Mouse (Mus musculus): ENCODE results near the gene Dao. TPM values are rescaled to one million over a fixed set of nuclear protein-coding genes. Genes with fewer than 3 reads are reported as not detected.
A peak's percentile ranks its signal among the peaks of the same experiment; 100 is the strongest.

Gene Dao
- polyA plus RNA-seq, 1 experiment from 2014 or later = not detected

- Histone ChIP-seq H3K9me3 (replicated peaks) (no peaks in the 10 kb centered on the region), H3K27me3 (ENCODE audit: low read depth, poor library complexity, severe bottlenecking) (peaks cover 14% of the 10 kb centered on the region; the same call in 1 of the 2 replicates), H3K4me1 (peaks cover 20% of the 10 kb centered on the region), H3K27ac (replicated peaks) (no peak overlapping the region), H3K36me3 (no peaks in the 10 kb centered on the region), H3K4me3 (no peak overlapping the region)
- WGBS = 76% methylated on average over 1 of the region's 1 CpGs
- no peak for DNase-seq (ENCODE audit: low spot score)
These were observed 37.4 kb downstream of the Dao start for GRCm38 (mm10) chr5:114040911-114041310.

GRCm38 (mm10) chr5:114041327-114041930 is 37.9 kb downstream of the Dao start:
- H3K27ac ChIP-seq (replicated peaks) = no peak overlapping the region
- peaks cover 15% of the 10 kb centered on the region for H3K4me1 ChIP-seq
- 25% methylated on average over 15 of the region's 15 CpGs for WGBS
- H3K4me3 ChIP-seq = no peak overlapping the region
- no peaks in the 10 kb centered on the region for H3K9me3 ChIP-seq (replicated peaks)
- H3K27me3 ChIP-seq (ENCODE audit: low read depth, poor library complexity, severe bottlenecking) = peaks cover 14% of the 10 kb centered on the region; the same call in 1 of the 2 replicates
- DNase-seq (ENCODE audit: low spot score) = peak; percentile 26
- H3K36me3 ChIP-seq = no peaks in the 10 kb centered on the region

GRCm38 (mm10) chr5:114043800-114044199 is 40.3 kb downstream of the Dao start:
- Histone ChIP-seq H3K27ac (replicated peaks) (no peak overlapping the region), H3K9me3 (replicated peaks) (no peaks in the 10 kb centered on the region), H3K27me3 (ENCODE audit: low read depth, poor library complexity, severe bottlenecking) (peaks cover 14% of the 10 kb centered on the region; the same call in 1 of the 2 replicates), H3K4me1 (peaks cover 21% of the 10 kb centered on the region), H3K4me3 (no peak overlapping the region), H3K36me3 (no peaks in the 10 kb centered on the region)
- DNase-seq (ENCODE audit: low spot score) = no peak
- WGBS = 90% methylated on average over 4 of the region's 4 CpGs

GRCm38 (mm10) chr5:114045134-114045533 is 41.6 kb downstream of the Dao start:
- no peak for DNase-seq (ENCODE audit: low spot score)
- H3K4me3 ChIP-seq = no peak overlapping the region
- 80% methylated on average over 1 of the region's 1 CpGs for WGBS

GRCm38 (mm10) chr5:114046151-114046550 is 42.6 kb downstream of the Dao start:
- no peak overlapping the region for H3K4me3 ChIP-seq
- H3K36me3 ChIP-seq = no peaks in the 10 kb centered on the region
- peaks cover 13% of the 10 kb centered on the region for H3K4me1 ChIP-seq
- peaks cover 7% of the 10 kb centered on the region; the same call in 1 of the 2 replicates for H3K27me3 ChIP-seq (ENCODE audit: low read depth, poor library complexity, severe bottlenecking)
- H3K9me3 ChIP-seq (replicated peaks) = no peaks in the 10 kb centered on the region
- WGBS = 85% methylated on average over 3 of the region's 3 CpGs
- DNase-seq (ENCODE audit: low spot score) = no peak
- H3K27ac ChIP-seq (replicated peaks) = no peak overlapping the region

More at GRCm38 (mm10) chr5:114045134-114045533, 41.6 kb downstream of the Dao start:
- H3K36me3 ChIP-seq = no peaks in the 10 kb centered on the region
- H3K4me1 ChIP-seq = peaks cover 21% of the 10 kb centered on the region
- H3K27ac ChIP-seq (replicated peaks) = no peak overlapping the region
- H3K9me3 ChIP-seq (replicated peaks) = no peaks in the 10 kb centered on the region
- H3K27me3 ChIP-seq (ENCODE audit: low read depth, poor library complexity, severe bottlenecking) = peaks cover 14% of the 10 kb centered on the region; the same call in 1 of the 2 replicates

- no peaks in the 10 kb centered on the region for H3K36me3 ChIP-seq
- no peak overlapping the region for H3K4me3 ChIP-seq
- no peak for DNase-seq (ENCODE audit: low spot score)
- H3K4me1 ChIP-seq = peaks cover 9% of the 10 kb centered on the region
- no peak overlapping the region for H3K27ac ChIP-seq (replicated peaks)
- H3K27me3 ChIP-seq (ENCODE audit: low read depth, poor library complexity, severe bottlenecking) = peaks cover 7% of the 10 kb centered on the region; the same call in 1 of the 2 replicates
- no peaks in the 10 kb centered on the region for H3K9me3 ChIP-seq (replicated peaks)
- 57% methylated on average over 3 of the region's 3 CpGs for WGBS
These were observed 43.1 kb downstream of the Dao start for GRCm38 (mm10) chr5:114046604-114047003.

GRCm38 (mm10) chr5:114047182-114047581 is 43.7 kb downstream of the Dao start:
- H3K4me1 ChIP-seq = peaks cover 12% of the 10 kb centered on the region
- WGBS = 83% methylated on average over 5 of the region's 5 CpGs
- no peaks in the 10 kb centered on the region for H3K9me3 ChIP-seq (replicated peaks)
- no peak overlapping the region for H3K27ac ChIP-seq (replicated peaks)
- H3K36me3 ChIP-seq = no peaks in the 10 kb centered on the region
- DNase-seq (ENCODE audit: low spot score) = no peak
- H3K27me3 ChIP-seq (ENCODE audit: low read depth, poor library complexity, severe bottlenecking) = peaks cover 7% of the 10 kb centered on the region; the same call in 1 of the 2 replicates
- H3K4me3 ChIP-seq = no peak overlapping the region

GRCm38 (mm10) chr5:114048731-114049308 is 45.3 kb downstream of the Dao start:
- DNase-seq (ENCODE audit: low spot score) = no peak
- 0 out of 2 replicates have a peak, but pooled peaks cover 3% of the 10 kb centered on the region for H3K27me3 ChIP-seq (ENCODE audit: low read depth, poor library complexity, severe bottlenecking)
- 71% methylated on average over 12 of the region's 12 CpGs for WGBS
- H3K4me1 ChIP-seq = peaks cover 14% of the 10 kb centered on the region
- H3K4me3 ChIP-seq = no peak overlapping the region
- H3K9me3 ChIP-seq (replicated peaks) = no peaks in the 10 kb centered on the region
- H3K36me3 ChIP-seq = no peaks in the 10 kb centered on the region
- H3K27ac ChIP-seq (replicated peaks) = no peak overlapping the region

- Histone ChIP-seq H3K4me1 (peaks cover 14% of the 10 kb centered on the region), H3K4me3 (peak overlapping the region; percentile 22; the same call in 1 of the 2 replicates), H3K27ac (replicated peaks) (peak overlapping the region; percentile 67), H3K27me3 (ENCODE audit: low read depth, poor library complexity, severe bottlenecking) (no peaks in the 10 kb centered on the region), H3K36me3 (no peaks in the 10 kb centered on the region), H3K9me3 (replicated peaks) (no peaks in the 10 kb centered on the region)
- whole genome bisulfite sequencing = 35% methylated on average over 9 of the region's 9 CpGs
- DNase-seq (ENCODE audit: low spot score) = peak; percentile 77
These were observed 48.8 kb downstream of the Dao start for GRCm38 (mm10) chr5:114052246-114052761.

GRCm38 (mm10) chr5:114057129-114057731 is 53.7 kb downstream of the Dao start:
- Histone ChIP-seq H3K4me1 (peaks cover 2% of the 10 kb centered on the region), H3K9me3 (replicated peaks) (no peaks in the 10 kb centered on the region), H3K27me3 (ENCODE audit: low read depth, poor library complexity, severe bottlenecking) (no peaks in the 10 kb centered on the region), H3K4me3 (no peak overlapping the region), H3K36me3 (no peaks in the 10 kb centered on the region), H3K27ac (replicated peaks) (no peak overlapping the region)
- 74% methylated on average over 9 of the region's 9 CpGs for WGBS
- no peak for DNase-seq (ENCODE audit: low spot score)

GRCm38 (mm10) chr5:114061675-114062074 is 58.2 kb downstream of the Dao start:
- WGBS = 67% methylated on average over 7 of the region's 7 CpGs
- H3K9me3 ChIP-seq (replicated peaks) = no peaks in the 10 kb centered on the region
- no peak for DNase-seq (ENCODE audit: low spot score)
- H3K27ac ChIP-seq (replicated peaks) = no peak overlapping the region
- H3K4me3 ChIP-seq = no peak overlapping the region
- no peaks in the 10 kb centered on the region for H3K27me3 ChIP-seq (ENCODE audit: low read depth, poor library complexity, severe bottlenecking)
- H3K36me3 ChIP-seq = no peaks in the 10 kb centered on the region
- peaks cover 6% of the 10 kb centered on the region for H3K4me1 ChIP-seq

GRCm38 (mm10) chr5:114063958-114064357 is 60.5 kb downstream of the Dao start:
- H3K27ac ChIP-seq (replicated peaks) = no peak overlapping the region
- H3K9me3 ChIP-seq (replicated peaks) = no peaks in the 10 kb centered on the region
- no peak for DNase-seq (ENCODE audit: low spot score)
- H3K27me3 ChIP-seq (ENCODE audit: low read depth, poor library complexity, severe bottlenecking) = no peaks in the 10 kb centered on the region
- no peak overlapping the region for H3K4me3 ChIP-seq
- H3K36me3 ChIP-seq = no peaks in the 10 kb centered on the region
- H3K4me1 ChIP-seq = peaks cover 7% of the 10 kb centered on the region
- 80% methylated on average over 4 of the region's 4 CpGs for WGBS

- H3K4me1 ChIP-seq = peaks cover 7% of the 10 kb centered on the region
- no peak within 1 kb of the TSS for H3K4me3 ChIP-seq
- DNase-seq (ENCODE audit: low spot score) = no peak
- WGBS = 94% methylated on average over 6 of the region's 6 CpGs
- H3K9me3 ChIP-seq (replicated peaks) = no peaks in the 10 kb centered on the region
- no peaks in the 10 kb centered on the region for H3K27me3 ChIP-seq (ENCODE audit: low read depth, poor library complexity, severe bottlenecking)
- H3K36me3 ChIP-seq = no peaks in the 10 kb centered on the region
- peak within 1 kb of the TSS; percentile 33; the same call in 1 of the 2 replicates for H3K27ac ChIP-seq (replicated peaks)
These were observed 61.7 kb downstream of the Dao start, which contains the start of gene Usp30 for GRCm38 (mm10) chr5:114065161-114065560. Gene Usp30 (plus strand): TSS chr5:114065461.
